Mouse (Mus musculus): Measurements from ENCODE around the gene Ddx28. TPM values are rescaled to one million over a fixed set of nuclear protein-coding genes. Genes with fewer than 3 reads are reported as not detected.
"Not testable (repeated sequence)": the region's sequence is repeated elsewhere in the genome, so short reads cannot be mapped to it uniquely, and the experiment has no call there.

Ddx28 gene
- polyA plus RNA-seq, 1 experiment from 2014 or later: 19.9 TPM

DNA sequence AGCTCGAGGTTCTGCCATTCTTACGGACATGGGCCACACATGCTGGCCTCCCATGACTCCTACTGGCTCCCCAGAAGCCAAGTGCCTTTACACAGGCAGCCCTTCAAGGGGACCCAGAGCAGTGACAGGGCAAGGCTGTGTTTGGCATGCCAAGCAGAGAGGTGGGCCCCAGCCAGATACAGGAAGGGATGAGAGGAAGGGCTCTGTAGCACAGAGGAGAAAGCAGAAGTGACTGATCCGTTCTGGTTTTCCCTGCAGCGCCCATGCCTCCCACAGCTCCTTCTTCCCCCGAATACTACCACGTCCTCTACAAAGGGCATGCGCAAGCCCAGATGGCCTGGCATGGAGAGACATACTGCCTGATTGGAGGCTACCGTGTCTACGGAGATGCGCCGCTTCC is 28.3 kb downstream of the Ddx28 start:
- WGBS: 86% methylated on average over 11 of the region's 11 CpGs
- ATAC-seq (ENCODE audit: low FRiP score); H3K27ac ChIP-seq; H3K9ac ChIP-seq; H3K9me3 ChIP-seq (replicated peaks); H3K36me3 ChIP-seq; H3K4me2 ChIP-seq (replicated peaks); H3K27me3 ChIP-seq; H3K4me1 ChIP-seq; H3K4me3 ChIP-seq: not testable (repeated sequence)

DNA sequence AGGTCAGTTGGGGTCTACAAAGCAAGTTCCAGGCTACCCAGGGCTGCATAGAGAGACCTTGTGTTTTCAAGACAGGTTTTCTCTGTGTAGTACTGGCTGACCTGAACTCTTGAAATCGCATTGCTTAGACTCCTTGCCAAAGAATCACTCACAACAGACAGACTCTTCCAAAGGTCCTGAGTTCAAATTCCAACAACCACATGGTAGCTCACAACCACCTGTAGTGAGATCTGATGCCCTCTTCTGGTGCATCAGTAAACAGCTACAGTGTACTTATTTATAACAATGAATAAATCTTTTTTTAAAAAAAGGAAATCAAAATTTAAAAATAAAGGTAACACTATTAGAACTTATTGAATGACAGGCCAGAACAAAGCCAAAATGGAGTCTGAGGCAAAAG is 30.5 kb downstream of the Ddx28 start:
- Histone ChIP-seq H3K4me3 (no peak overlapping the region), H3K27me3 (no peaks in the 10 kb centered on the region), H3K27ac (no peak overlapping the region), H3K9me3 (replicated peaks) (no peaks in the 10 kb centered on the region), H3K4me1 (no peaks in the 10 kb centered on the region), H3K36me3 (no peaks in the 10 kb centered on the region), H3K9ac (no peak overlapping the region), H3K4me2 (replicated peaks) (no peak overlapping the region)
- WGBS: 84% methylated on average over 1 of the region's 1 CpGs
- no peak for ATAC-seq (ENCODE audit: low FRiP score)

DNA sequence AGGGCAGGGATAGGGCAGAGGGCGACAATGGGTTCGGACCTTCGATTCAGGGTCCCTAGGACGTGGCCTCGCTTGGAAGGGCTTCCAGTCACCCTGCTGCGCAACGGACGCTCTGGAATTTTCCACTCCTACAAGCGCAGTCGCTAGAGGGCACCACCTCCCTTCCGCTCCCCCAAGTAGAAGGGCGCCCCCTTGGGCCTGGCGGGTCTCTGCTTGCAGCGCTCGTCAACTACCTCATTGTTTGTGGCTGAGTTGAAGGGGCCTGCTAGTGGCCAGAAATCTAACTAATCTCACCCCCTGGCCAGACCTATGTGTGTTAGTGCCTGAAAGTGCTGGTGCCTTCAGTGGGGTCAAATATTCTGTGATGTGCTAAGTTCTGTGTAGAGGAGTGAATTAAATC is 32.4 kb downstream of the Ddx28 start, which contains the start of gene Dpep3:
TSS of gene Dpep3 (minus strand) at position 105 of the 400 bp plus-strand sequence.
- H3K4me3 ChIP-seq: no peak within 1 kb of the TSS
- H3K27ac ChIP-seq: no peak within 1 kb of the TSS
- WGBS: 93% methylated on average over 15 of the region's 15 CpGs
- H3K27me3 ChIP-seq: no peaks in the 10 kb centered on the region
- H3K36me3 ChIP-seq: no peaks in the 10 kb centered on the region
- no peaks in the 10 kb centered on the region for H3K4me1 ChIP-seq
- no peak within 1 kb of the TSS for H3K9ac ChIP-seq
- H3K9me3 ChIP-seq (replicated peaks): no peaks in the 10 kb centered on the region
- H3K4me2 ChIP-seq (replicated peaks): no peak within 1 kb of the TSS
- no peak for ATAC-seq (ENCODE audit: low FRiP score)

GRCm38 (mm10) chr8:105975363-105975762 is 36.3 kb downstream of the Ddx28 start:
- Histone ChIP-seq H3K4me3 (no peak overlapping the region), H3K9ac (no peak overlapping the region), H3K4me1 (no peaks in the 10 kb centered on the region), H3K27me3 (no peaks in the 10 kb centered on the region), H3K27ac (no peak overlapping the region), H3K36me3 (no peaks in the 10 kb centered on the region), H3K4me2 (replicated peaks) (no peak overlapping the region), H3K9me3 (replicated peaks) (no peaks in the 10 kb centered on the region)
- no peak for ATAC-seq (ENCODE audit: low FRiP score)
- WGBS: 68% methylated on average over 7 of the region's 7 CpGs

- Histone ChIP-seq H3K36me3 (no peaks in the 10 kb centered on the region), H3K27ac (no peak overlapping the region), H3K4me1 (0 out of 2 replicates have a peak, but pooled peaks cover under 1% of the 10 kb centered on the region), H3K9ac (no peak overlapping the region), H3K4me2 (replicated peaks) (no peak overlapping the region), H3K27me3 (peaks cover 18% of the 10 kb centered on the region), H3K9me3 (replicated peaks) (no peaks in the 10 kb centered on the region), H3K4me3 (no peak overlapping the region)
- no peak for ATAC-seq (ENCODE audit: low FRiP score)
- WGBS: 79% methylated on average over 8 of the region's 8 CpGs
Measured at GRCm38 (mm10) chr8:105971019-105971720, 40.5 kb downstream of the Ddx28 start.

DNA sequence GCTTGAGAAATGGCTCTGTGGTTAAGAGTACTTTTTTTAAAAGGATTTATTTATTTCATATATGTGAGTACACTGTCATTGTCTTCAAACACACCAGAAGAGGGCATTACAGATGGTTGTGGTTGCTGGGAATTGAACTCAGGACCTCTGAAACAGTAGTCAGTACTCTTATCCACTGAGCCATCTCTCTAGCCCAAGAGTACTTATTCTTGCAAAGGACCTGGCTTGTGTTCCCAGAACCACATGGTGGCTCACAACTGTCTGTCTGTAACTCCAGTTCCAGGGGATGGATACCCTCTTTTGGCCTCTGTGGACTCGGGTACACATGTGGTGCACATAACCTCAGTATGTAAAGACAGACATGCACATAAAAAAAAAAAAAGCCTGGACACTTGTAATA is 42.3 kb downstream of the Ddx28 start:
- no peaks in the 10 kb centered on the region for H3K9me3 ChIP-seq (replicated peaks)

GRCm38 (mm10) chr8:105966692-105967311 is 44.9 kb downstream of the Ddx28 start:
- Histone ChIP-seq H3K4me1 (peaks cover 15% of the 10 kb centered on the region), H3K27me3 (peaks cover 45% of the 10 kb centered on the region), H3K9me3 (replicated peaks) (no peaks in the 10 kb centered on the region), H3K4me3 (peak overlapping the region; percentile 54; the same call in 1 of the 2 replicates), H3K36me3 (no peaks in the 10 kb centered on the region), H3K4me2 (replicated peaks) (peak overlapping the region; percentile 72), H3K27ac (no peak overlapping the region), H3K9ac (no peak overlapping the region)
- ATAC-seq (ENCODE audit: low FRiP score): no peak
- 6% methylated on average over 19 of the region's 19 CpGs for WGBS

More for the DNA sequence above, 42.3 kb downstream of the Ddx28 start:
- H3K4me3 ChIP-seq: no peak overlapping the region
- 80% methylated on average over 1 of the region's 1 CpGs for WGBS
- peaks cover 14% of the 10 kb centered on the region for H3K4me1 ChIP-seq
- no peak for ATAC-seq (ENCODE audit: low FRiP score)
- H3K9ac ChIP-seq: no peak overlapping the region
- peaks cover 36% of the 10 kb centered on the region for H3K27me3 ChIP-seq
- H3K4me2 ChIP-seq (replicated peaks): no peak overlapping the region
- no peaks in the 10 kb centered on the region for H3K36me3 ChIP-seq
- H3K27ac ChIP-seq: no peak overlapping the region

DNA sequence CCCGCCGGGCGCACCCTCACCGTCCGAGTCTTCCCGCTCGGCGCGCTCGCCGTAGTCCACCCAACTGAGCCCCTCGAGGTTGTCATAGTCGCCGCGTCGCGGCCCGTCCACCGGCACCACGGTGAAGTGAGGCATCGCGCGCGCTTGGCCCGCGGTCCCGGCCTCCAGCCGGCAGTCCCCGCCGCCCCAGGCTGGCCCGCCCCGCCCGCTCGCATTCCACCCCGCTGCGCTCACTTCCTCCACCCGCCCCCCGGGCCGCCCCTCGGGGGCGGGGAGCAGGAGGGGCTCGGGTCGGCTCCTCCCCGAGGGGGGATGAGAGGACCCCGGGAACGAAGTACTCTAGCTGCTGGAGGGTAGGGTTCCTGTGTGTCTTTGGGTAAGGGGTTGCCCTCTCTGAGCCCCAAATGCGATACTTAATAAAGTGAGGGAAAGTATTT is 45.8 kb downstream of the Ddx28 start, which contains the start of gene Slc12a4:
TSS of gene Slc12a4 (minus strand) at position 193 of the 437 bp plus-strand sequence.
- Histone ChIP-seq H3K4me3 (peak within 1 kb of the TSS; percentile 54), H3K27me3 (peaks cover 45% of the 10 kb centered on the region), H3K27ac (0 out of 2 replicates have a peak within 1 kb of the TSS, but pooled peaks have one; percentile 17), H3K4me2 (replicated peaks) (peak within 1 kb of the TSS; percentile 72), H3K9ac (peak within 1 kb of the TSS; percentile 56), H3K4me1 (peaks cover 15% of the 10 kb centered on the region), H3K9me3 (replicated peaks) (no peaks in the 10 kb centered on the region), H3K36me3 (no peaks in the 10 kb centered on the region)
- under 1% methylated on average over 45 of the region's 47 CpGs for WGBS
- ATAC-seq (ENCODE audit: low FRiP score): peak; percentile 56

DNA sequence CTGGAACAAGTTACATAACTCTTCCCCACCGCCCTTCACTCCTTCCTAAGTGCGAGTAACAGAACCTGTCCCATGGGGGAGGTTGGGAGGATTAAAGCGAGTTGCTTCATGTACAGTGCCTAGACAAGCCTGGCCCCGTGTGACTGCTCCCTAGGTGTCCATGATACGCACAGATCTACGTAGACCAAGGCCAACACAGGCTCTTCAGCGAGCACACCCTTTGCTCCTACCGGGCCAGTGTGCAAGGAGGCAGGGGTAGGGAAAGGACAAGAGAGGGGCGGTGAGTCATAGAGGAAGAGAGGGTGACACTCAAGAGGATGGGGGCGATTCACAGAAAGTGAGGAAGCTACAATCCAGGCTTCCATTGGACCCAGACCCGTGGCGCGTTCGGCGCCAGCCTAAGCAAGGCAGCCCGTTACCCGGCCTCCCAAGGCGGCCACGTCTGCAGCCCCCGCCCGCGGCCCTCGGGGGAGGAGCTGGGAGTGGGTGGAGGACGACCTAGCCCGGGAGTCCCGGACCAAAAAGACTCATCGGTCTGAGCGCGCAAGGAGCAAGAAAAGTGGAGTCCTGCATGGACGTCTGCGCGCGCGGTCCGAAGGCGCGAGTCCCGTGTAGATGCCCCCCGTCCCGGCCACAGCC is 46.3 kb downstream of the Ddx28 start:
- 3% methylated on average over 40 of the region's 40 CpGs for WGBS
- peaks cover 15% of the 10 kb centered on the region for H3K4me1 ChIP-seq
- 0 out of 2 replicates have a peak overlapping the region, but pooled peaks have one; percentile 17 for H3K27ac ChIP-seq
- no peaks in the 10 kb centered on the region for H3K36me3 ChIP-seq
- H3K9ac ChIP-seq: peak overlapping the region; percentile 56
- H3K4me2 ChIP-seq (replicated peaks): peak overlapping the region; percentile 72
- H3K4me3 ChIP-seq: peak overlapping the region; percentile 54
- H3K27me3 ChIP-seq: peaks cover 45% of the 10 kb centered on the region
- no peaks in the 10 kb centered on the region for H3K9me3 ChIP-seq (replicated peaks)
- peak; percentile 46 for ATAC-seq (ENCODE audit: low FRiP score)

DNA sequence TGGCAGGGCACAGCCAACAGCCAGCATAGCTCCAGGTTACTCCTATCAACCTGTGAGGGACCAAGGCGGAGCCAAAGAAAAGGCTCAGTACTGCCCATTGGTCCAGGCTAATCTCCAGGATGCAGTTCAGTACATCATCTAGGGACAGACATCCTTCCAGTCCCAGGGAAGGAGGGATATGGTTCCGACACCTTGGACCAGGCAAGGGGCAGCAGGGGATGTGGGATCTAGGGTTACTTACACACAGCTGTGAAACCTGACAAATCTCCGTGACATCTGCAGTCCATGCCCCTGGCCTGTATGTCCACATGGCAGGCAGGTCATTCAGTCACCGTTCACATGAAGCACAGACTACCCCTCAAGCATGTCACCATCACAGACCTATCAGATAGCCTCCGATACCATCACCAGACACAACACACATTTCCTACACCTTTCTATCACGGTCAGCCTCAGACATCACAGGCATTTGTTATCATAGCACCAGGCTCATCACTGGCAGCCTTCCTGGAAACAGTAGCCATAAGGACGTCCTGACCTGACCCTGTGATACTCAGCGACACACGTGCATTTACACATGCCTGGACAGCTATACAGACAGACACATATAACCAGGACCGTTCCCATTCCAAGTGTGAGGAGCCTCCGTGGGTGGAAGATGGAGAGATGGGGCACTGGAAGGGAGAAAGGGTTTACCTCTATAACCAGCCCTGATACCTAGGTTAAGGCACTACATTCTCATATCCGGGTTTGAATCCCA is 47.0 kb downstream of the Ddx28 start:
- no peaks in the 10 kb centered on the region for H3K36me3 ChIP-seq
- H3K4me2 ChIP-seq (replicated peaks): peak overlapping the region; percentile 72
- H3K4me3 ChIP-seq: peak overlapping the region; percentile 54
- no peaks in the 10 kb centered on the region for H3K9me3 ChIP-seq (replicated peaks)
- 63% methylated on average over 12 of the region's 12 CpGs for WGBS
- no peak for ATAC-seq (ENCODE audit: low FRiP score)
- H3K9ac ChIP-seq: no peak overlapping the region
- H3K27me3 ChIP-seq: peaks cover 45% of the 10 kb centered on the region
- no peak overlapping the region for H3K27ac ChIP-seq
- peaks cover 15% of the 10 kb centered on the region for H3K4me1 ChIP-seq

- 92% methylated on average over 10 of the region's 10 CpGs for WGBS
- Histone ChIP-seq H3K9ac (no peak overlapping the region), H3K4me2 (replicated peaks) (no peak overlapping the region), H3K9me3 (replicated peaks) (no peaks in the 10 kb centered on the region), H3K4me1 (peaks cover 15% of the 10 kb centered on the region), H3K27ac (no peak overlapping the region), H3K4me3 (no peak overlapping the region), H3K36me3 (no peaks in the 10 kb centered on the region), H3K27me3 (peaks cover 30% of the 10 kb centered on the region)
- no peak for ATAC-seq (ENCODE audit: low FRiP score)
Measured at GRCm38 (mm10) chr8:105961536-105961935, 50.1 kb downstream of the Ddx28 start.

DNA sequence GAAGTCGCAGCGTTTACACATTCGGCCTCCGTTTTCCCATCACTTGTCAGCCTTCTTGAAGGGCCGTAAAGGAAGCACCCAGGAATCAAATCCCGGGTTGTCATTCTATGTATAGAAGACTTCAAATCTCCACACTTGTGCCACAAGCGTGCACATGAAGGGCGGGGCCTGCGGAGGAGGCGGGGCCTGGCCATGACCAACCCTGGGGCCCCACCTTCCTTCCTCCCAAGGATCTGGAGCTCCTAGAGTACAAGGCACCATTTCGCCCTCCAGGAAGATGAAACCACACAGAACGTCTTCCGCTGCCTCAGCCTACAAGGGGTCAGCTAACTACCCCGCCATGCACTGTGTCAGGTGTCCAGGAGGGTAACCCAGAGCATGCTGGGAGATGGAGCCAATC is 50.6 kb downstream of the Ddx28 start:
- Histone ChIP-seq H3K27me3 (peaks cover 26% of the 10 kb centered on the region), H3K36me3 (no peaks in the 10 kb centered on the region), H3K9me3 (replicated peaks) (no peaks in the 10 kb centered on the region), H3K4me2 (replicated peaks) (no peak overlapping the region), H3K27ac (no peak overlapping the region), H3K4me1 (peaks cover 14% of the 10 kb centered on the region), H3K9ac (no peak overlapping the region), H3K4me3 (no peak overlapping the region)
- ATAC-seq (ENCODE audit: low FRiP score): no peak
- 77% methylated on average over 14 of the region's 14 CpGs for WGBS
